ENCODE assay signal across 8 mouse cellular contexts in the genomic region with DNA sequence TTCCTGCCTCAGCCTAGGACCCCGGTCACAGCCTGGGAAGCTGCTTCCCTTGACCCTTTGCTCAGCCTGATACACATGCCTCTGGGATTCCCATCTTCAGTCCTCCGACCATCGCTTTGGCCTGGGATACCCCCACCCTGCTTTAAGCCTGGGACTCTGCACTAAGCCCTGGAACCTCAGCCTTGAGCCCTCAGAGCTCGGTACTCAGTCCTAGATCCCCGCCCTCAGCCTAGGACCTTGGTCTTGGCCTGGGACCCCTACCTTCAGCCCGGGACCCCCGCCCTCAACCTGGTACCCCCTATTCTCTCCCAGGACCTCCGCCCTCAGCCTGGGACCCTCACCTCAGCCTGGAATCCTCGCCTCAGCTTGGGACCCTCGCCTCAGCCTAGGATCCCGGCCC. TPM values are rescaled to one million over a fixed set of nuclear protein-coding genes. Genes with fewer than 3 reads are reported as not detected.
A peak's percentile ranks its signal among the peaks of the same experiment; 100 is the strongest.
DNase-seq lines count a peak whose midpoint lies in the region; ATAC-seq lines count a peak whose summit lies in the region.

No protein-coding gene starts in this region.

- intact Hi-C loops in left cerebral cortex, postnatal 36 days (cut with DNase I): loop anchor here (5.0 kb wide), 2 partner anchors 71 to 124 kb away; a partner anchor contains a TSS

- H3K9me3 ChIP-seq in heart, embryonic 11.5 days (replicated peaks; ENCODE audit: control insufficient read depth, low read length): no peaks in the 10 kb centered on the region
- H3K9me3 ChIP-seq in hindbrain, embryonic 10.5 days: no peaks in the 10 kb centered on the region
- no peaks in the 10 kb centered on the region for H3K9me3 ChIP-seq in midbrain, embryonic 11.5 days (ENCODE audit: control insufficient read depth, low read length)

- H3K4me3 ChIP-seq in heart, embryonic 11.5 days (ENCODE audit: low read depth, low read length): peak overlapping the region; percentile 50
- H3K4me3 ChIP-seq in brown adipose tissue, adult 24 weeks (ENCODE audit: insufficient read depth, low read depth, low read length): peak overlapping the region; percentile 80
- H3K4me3 ChIP-seq in hindbrain, embryonic 10.5 days: peak overlapping the region; percentile 79
- H3K4me3 ChIP-seq in midbrain, embryonic 11.5 days (ENCODE audit: low read depth, low read length): peak overlapping the region; percentile 66

- H3K4me1 ChIP-seq in heart, embryonic 11.5 days (ENCODE audit: control insufficient read depth, insufficient read depth, low read length): peaks cover 26% of the 10 kb centered on the region
- H3K4me1 ChIP-seq in brown adipose tissue, adult 24 weeks (ENCODE audit: control insufficient read depth, insufficient read depth, insufficient read length, low read length): peaks cover 3% of the 10 kb centered on the region; the same call in 1 of the 2 replicates
- peaks cover 71% of the 10 kb centered on the region for H3K4me1 ChIP-seq in hindbrain, embryonic 10.5 days (replicated peaks)
- H3K4me1 ChIP-seq in midbrain, embryonic 11.5 days (ENCODE audit: control insufficient read depth, insufficient read depth, low read length): peaks cover 30% of the 10 kb centered on the region

- ATAC-seq in heart, embryonic 11.5 days (replicated peaks; ENCODE audit: insufficient number of reproducible peaks, low FRiP score, low TSS enrichment): no peak
- no peak for ATAC-seq in midbrain, embryonic 11.5 days (ENCODE audit: low FRiP score)

- no peaks in the 10 kb centered on the region for H3K27me3 ChIP-seq in heart, embryonic 11.5 days (ENCODE audit: control insufficient read depth, insufficient read depth, low read length)
- H3K27me3 ChIP-seq in hindbrain, embryonic 10.5 days (ENCODE audit: insufficient read depth, poor library complexity, severe bottlenecking): no peaks in the 10 kb centered on the region
- no peaks in the 10 kb centered on the region for H3K27me3 ChIP-seq in midbrain, embryonic 11.5 days (ENCODE audit: control insufficient read depth, insufficient read depth, low read length)

- no peaks in the 10 kb centered on the region for H3K36me3 ChIP-seq in heart, embryonic 11.5 days (ENCODE audit: control insufficient read depth, insufficient read depth, low read length)
- H3K36me3 ChIP-seq in hindbrain, embryonic 10.5 days: no peaks in the 10 kb centered on the region
- no peaks in the 10 kb centered on the region for H3K36me3 ChIP-seq in midbrain, embryonic 11.5 days (ENCODE audit: control insufficient read depth, insufficient read depth, low read length)

- H3K9ac ChIP-seq in heart, embryonic 11.5 days (ENCODE audit: low read depth, low read length): peak overlapping the region; percentile 66
- peak overlapping the region; percentile 82 for H3K9ac ChIP-seq in midbrain, embryonic 11.5 days (ENCODE audit: low read length)

- 11% methylated on average over 11 of the region's 11 CpGs for WGBS in heart, embryonic 11.5 days (ENCODE audit: insufficient replicate concordance)
- WGBS in hindbrain, embryonic 10.5 days: 12% methylated on average over 11 of the region's 11 CpGs
- 6% methylated on average over 11 of the region's 11 CpGs for WGBS in midbrain, embryonic 11.5 days

- H3K4me2 ChIP-seq in heart, embryonic 11.5 days: peak overlapping the region; percentile 78
- H3K4me2 ChIP-seq in midbrain, embryonic 11.5 days: peak overlapping the region; percentile 95

- DNase-seq in heart, postnatal 4 days: no peak
- DNase-seq in hindbrain, embryonic 10.5 days (ENCODE audit: low spot score): no peak
- DNase-seq in midbrain, embryonic 11.5 days (ENCODE audit: low spot score, missing footprints): no peak
- no peak for DNase-seq in right cerebral cortex, adult 18-20 months
- DNase-seq in MN1 (ENCODE audit: low spot score): no peak
- no peak for DNase-seq in left cerebral cortex, postnatal 36 days (ENCODE audit: low spot score in 2 of 2)

- H3K27ac ChIP-seq in heart, embryonic 11.5 days (ENCODE audit: low read depth, low read length): no peak overlapping the region
- H3K27ac ChIP-seq in brown adipose tissue, adult 24 weeks (replicated peaks; ENCODE audit: low read depth, low read length): no peak overlapping the region
- peak overlapping the region; percentile 92 for H3K27ac ChIP-seq in hindbrain, embryonic 10.5 days
- no peak overlapping the region for H3K27ac ChIP-seq in midbrain, embryonic 11.5 days (ENCODE audit: low read depth, low read length)

RNA-seq across cellular contexts. Expression of a gene that starts 0.5 kb away (rescaled TPM):
- 6.6 and 6.9 TPM in 2 replicates for polyA plus RNA-seq in heart, embryonic 11.5 days (2014; fragmentation: Nextera tagmentation; extraction: Ambion mirVana)
- total RNA-seq in heart, postnatal 4 days (2021): 10 to 100 TPM; 10.0 to 11.3 TPM
- polyA plus RNA-seq in brown adipose tissue, adult 24 weeks (2012; ENCODE audit: insufficient read depth, insufficient read length, missing spikeins): 7.3 and 17.4 TPM in 2 replicates
- polyA plus RNA-seq in hindbrain, embryonic 10.5 days (2016; fragmentation: Nextera tagmentation; extraction: Ambion mirVana): 89.5 and 94.7 TPM in 2 replicates
- 34.4 and 41.5 TPM in 2 replicates for polyA plus RNA-seq in midbrain, embryonic 11.5 days (2014; fragmentation: Nextera tagmentation; extraction: Ambion mirVana)
- total RNA-seq in left cerebral cortex, postnatal 36 days (2021): 10 to 100 TPM; 67.5 to 68.4 TPM
